Mouse (Mus musculus) neural tube, embryonic 14.5 days (tissue): ENCODE data around the gene Elp5. TPM values are rescaled to one million over a fixed set of nuclear protein-coding genes. Genes with fewer than 3 reads are reported as not detected.
A peak's percentile ranks its signal among the peaks of the same experiment; 100 is the strongest.

Source experiments
- ATAC-seq: fragments of 200-750 bp; cut with Nextera tagmentation; 2 replicates; pipeline ENCODE4 v1.8.0; 2017; ENCODE audit warnings: low read depth, mild to moderate bottlenecking, moderate TSS enrichment, moderate library complexity
- H3K27ac ChIP-seq: fragments of 300-500 bp; sonication (generic); 2 replicates; pipeline ENCODE4 v1.5.1; 2014; ENCODE audit warnings: low read depth, mild to moderate bottlenecking, control low read depth, low read length, moderate library complexity, mixed read lengths
- H3K27me3 ChIP-seq: fragments of 300-500 bp; sonication (generic); 2 replicates; pipeline ENCODE4 v1.6.1; 2014; ENCODE audit warnings: low read length; ENCODE audit not compliant: control insufficient read depth, insufficient read depth
- H3K36me3 ChIP-seq: fragments of 300-500 bp; sonication (generic); 2 replicates; pipeline ENCODE4 v1.6.1; 2014; ENCODE audit warnings: low read length, mixed read lengths; ENCODE audit not compliant: control insufficient read depth, insufficient read depth
- H3K4me1 ChIP-seq: fragments of 300-500 bp; sonication (generic); 2 replicates; pipeline ENCODE4 v1.6.1; 2014; ENCODE audit warnings: low read length; ENCODE audit not compliant: control insufficient read depth, insufficient read depth
- H3K4me2 ChIP-seq: fragments of 300-500 bp; sonication (generic); 2 replicates; pipeline ENCODE4 v1.6.1; 2014; ENCODE audit warnings: mild to moderate bottlenecking, low read depth, low read length, control low read depth
- H3K4me3 ChIP-seq: fragments of 300-500 bp; sonication (generic); 2 replicates; pipeline ENCODE4 v1.5.1; 2014; ENCODE audit warnings: low read depth, low read length, control low read depth, mixed read lengths
- H3K9ac ChIP-seq: fragments of 300-500 bp; sonication (generic); replicated peaks from 2 replicates; pipeline ENCODE4 v1.6.1; 2014; ENCODE audit warnings: low read depth, mild to moderate bottlenecking, control low read depth, low read length, mixed read lengths
- H3K9me3 ChIP-seq: fragments of 300-500 bp; sonication (generic); 2 replicates; pipeline ENCODE4 v1.6.1; 2016; ENCODE audit warnings: low read length; ENCODE audit not compliant: control insufficient read depth
- WGBS: fragments of 180-500 bp; shearing (Covaris S2); extraction: QIAGEN DNeasy Blood & Tissue Kit; methylation state at CpG from one replicate; pipeline ENCODE4 v1.1.7; 2014; 5-methylcytosine and 5-hydroxymethylcytosine counted together
- microRNA counts: library from miRNA; unstranded; fragments of <30 nt; microRNA quantifications from one replicate; lab custom pipeline; 2016
- microRNA-seq: library from miRNA; unstranded; fragments of <30 nt; microRNA quantifications from one replicate; pipeline ENCODE4, GENCODE M21; 2016
- polyA plus RNA-seq: library from polyadenylated mRNA; unstranded; fragments of >200 nt; fragmentation: Nextera tagmentation; extraction: Ambion mirVana; gene quantifications from 2 replicates; pipeline ENCODE4 v1.2.1, GENCODE M21; 2014

Elp5 gene
- polyA plus RNA-seq, 1 experiment from 2014 or later = 175 TPM

- H3K9ac ChIP-seq = peak overlapping the region; percentile 87
- peaks cover 29% of the 10 kb centered on the region for H3K36me3 ChIP-seq
- H3K27me3 ChIP-seq = no peaks in the 10 kb centered on the region
- H3K9me3 ChIP-seq = no peaks in the 10 kb centered on the region
- H3K4me3 ChIP-seq = peak overlapping the region; percentile 92
- peak overlapping the region; percentile 92 for H3K4me2 ChIP-seq
- WGBS = 1% methylated on average over 17 of the region's 17 CpGs
- H3K27ac ChIP-seq = peak overlapping the region; percentile 90; the same call in 1 of the 2 replicates
- peaks cover 25% of the 10 kb centered on the region for H3K4me1 ChIP-seq
- no peak for ATAC-seq
Observed at GRCm38 (mm10) chr11:69919661-69920265, 62.6 kb downstream of the Elp5 start.

GRCm38 (mm10) chr11:69919053-69919452 lies 63.3 kb downstream of the Elp5 start:
- H3K27me3 ChIP-seq = no peaks in the 10 kb centered on the region
- H3K4me2 ChIP-seq = peak overlapping the region; percentile 92
- peak overlapping the region; percentile 92 for H3K4me3 ChIP-seq
- no peak overlapping the region for H3K27ac ChIP-seq
- no peaks in the 10 kb centered on the region for H3K9me3 ChIP-seq
- peaks cover 29% of the 10 kb centered on the region for H3K36me3 ChIP-seq
- no peak for ATAC-seq
- peaks cover 26% of the 10 kb centered on the region for H3K4me1 ChIP-seq
- no peak overlapping the region for H3K9ac ChIP-seq
- 87% methylated on average over 9 of the region's 9 CpGs for WGBS

MicroRNAs encoded within 50 kb of the gene (microRNA counts, 519-probe panel; counts per million panel counts)
- microRNA mmu-miR-324-3p (lab: Ali Mortazavi, UCI) = not detected
- 4,698 counts per million, percentile 61 among the panel's probes with 10 or more counts for microRNA mmu-miR-324-5p (lab: Ali Mortazavi, UCI)

Small RNA genes lying within 50 kb of the gene (microRNA-seq; reads per million reads assigned to microRNA genes)
- gene Gm44349 (not detected), gene Mir324 (2,758 reads per million, percentile 86 among the genes with 10 or more reads in this experiment)

Other genes with a start within 250 kb of the Elp5 start
- 23.5 and 30.7 TPM in 2 replicates for gene Polr2a, start 223.9 kb downstream of the Elp5 start, polyA plus RNA-seq
- gene Slc35g3, start 220.5 kb downstream of the Elp5 start, polyA plus RNA-seq = not detected in 2 replicates
- 4.3 and 6.0 TPM in 2 replicates for gene Zbtb4, start 216.6 kb downstream of the Elp5 start, polyA plus RNA-seq
- gene Chrnb1, start 186.6 kb downstream of the Elp5 start, polyA plus RNA-seq = 0.78 and 1.3 TPM in 2 replicates
- 6.4 and 9.1 TPM in 2 replicates for gene Fgf11, start 180.7 kb downstream of the Elp5 start, polyA plus RNA-seq
- gene Tmem102, start 176.9 kb downstream of the Elp5 start, polyA plus RNA-seq = 0.68 and 0.76 TPM in 2 replicates
- gene Gm39566, start 167.2 kb downstream of the Elp5 start, polyA plus RNA-seq = not detected in 2 replicates
- 0.16 TPM in 1 of 2 replicates, not detected in the other for gene Spem2, start 164.1 kb downstream of the Elp5 start, polyA plus RNA-seq
- gene Spem1, start 160.3 kb downstream of the Elp5 start, polyA plus RNA-seq = 0.35 and 0.40 TPM in 2 replicates
- 24.2 and 31.3 TPM in 2 replicates for gene Nlgn2, start 144.7 kb downstream of the Elp5 start, polyA plus RNA-seq
- gene Tmem256, start 144.0 kb downstream of the Elp5 start, polyA plus RNA-seq = 306 and 377 TPM in 2 replicates
- 36.3 and 51.8 TPM in 2 replicates for gene Plscr3, start 136.1 kb downstream of the Elp5 start, polyA plus RNA-seq
- 0.28 TPM in 1 of 2 replicates, not detected in the other for gene Tnk1, start 123.8 kb downstream of the Elp5 start, polyA plus RNA-seq
- not detected in 2 replicates for gene Tmem95, start 104.5 kb downstream of the Elp5 start, polyA plus RNA-seq
- gene Kctd11, start 101.1 kb downstream of the Elp5 start, polyA plus RNA-seq = 0.80 and 2.0 TPM in 2 replicates
- gene Acap1, start 87.0 kb downstream of the Elp5 start, polyA plus RNA-seq = 0.17 and 0.33 TPM in 2 replicates
- 7.1 and 7.8 TPM in 2 replicates for gene 2810408A11Rik, start 81.5 kb downstream of the Elp5 start, polyA plus RNA-seq
- 26.2 and 27.8 TPM in 2 replicates for gene Neurl4, start 81.4 kb downstream of the Elp5 start, polyA plus RNA-seq
- gene Gps2, start 68.6 kb downstream of the Elp5 start, polyA plus RNA-seq = 58.5 and 65.4 TPM in 2 replicates
- gene Eif5a, start 60.6 kb downstream of the Elp5 start, polyA plus RNA-seq = 1,037 and 1,095 TPM in 2 replicates
- 5.9 and 11.1 TPM in 2 replicates for gene Ybx2, start 46.7 kb downstream of the Elp5 start, polyA plus RNA-seq
- gene Slc2a4, start 34.3 kb downstream of the Elp5 start, polyA plus RNA-seq = 2.7 and 3.7 TPM in 2 replicates
- 0.33 and 0.88 TPM in 2 replicates for gene Cldn7, start 17.7 kb downstream of the Elp5 start, polyA plus RNA-seq
- gene Ctdnep1, start 1.4 kb downstream of the Elp5 start, polyA plus RNA-seq = 26.5 and 27.1 TPM in 2 replicates
- 609 and 643 TPM in 2 replicates for gene Gabarap, start 8.6 kb upstream of the Elp5 start, polyA plus RNA-seq
- gene Phf23, start 13.3 kb upstream of the Elp5 start, polyA plus RNA-seq = 28.8 and 37.8 TPM in 2 replicates
- 19.0 and 19.2 TPM in 2 replicates for gene Dvl2, start 18.1 kb upstream of the Elp5 start, polyA plus RNA-seq
- 49.5 and 57.2 TPM in 2 replicates for gene Acadvl, start 32.9 kb upstream of the Elp5 start, polyA plus RNA-seq
- gene Dlg4, start 34.4 kb upstream of the Elp5 start, polyA plus RNA-seq = 24.9 and 31.6 TPM in 2 replicates
- 3.7 TPM in 1 of 2 replicates, not detected in the other for gene Asgr1, start 71.6 kb upstream of the Elp5 start, polyA plus RNA-seq
- 0.26 TPM in 1 of 2 replicates, not detected in the other for gene Asgr2, start 110.1 kb upstream of the Elp5 start, polyA plus RNA-seq
- gene Mgl2, start 147.8 kb upstream of the Elp5 start, polyA plus RNA-seq = 0.20 and 0.68 TPM in 2 replicates
- 1.1 TPM in 1 of 2 replicates, not detected in the other for gene Clec10a, start 173.7 kb upstream of the Elp5 start, polyA plus RNA-seq
- gene Slc16a11, start 230.2 kb upstream of the Elp5 start, polyA plus RNA-seq = 3.0 and 4.0 TPM in 2 replicates
- 10.4 and 13.2 TPM in 2 replicates for gene Slc16a13, start 238.5 kb upstream of the Elp5 start, polyA plus RNA-seq
- gene Bcl6b, start 247.3 kb upstream of the Elp5 start, polyA plus RNA-seq = 1.8 and 5.7 TPM in 2 replicates